Mouse (Mus musculus): ENCODE data around the gene Sdk2. TPM values are rescaled to one million over a fixed set of nuclear protein-coding genes. Genes with fewer than 3 reads are reported as not detected.

The Sdk2 gene
- polyA plus RNA-seq, 1 experiment from 2014 or later = 4.3 TPM

DNA sequence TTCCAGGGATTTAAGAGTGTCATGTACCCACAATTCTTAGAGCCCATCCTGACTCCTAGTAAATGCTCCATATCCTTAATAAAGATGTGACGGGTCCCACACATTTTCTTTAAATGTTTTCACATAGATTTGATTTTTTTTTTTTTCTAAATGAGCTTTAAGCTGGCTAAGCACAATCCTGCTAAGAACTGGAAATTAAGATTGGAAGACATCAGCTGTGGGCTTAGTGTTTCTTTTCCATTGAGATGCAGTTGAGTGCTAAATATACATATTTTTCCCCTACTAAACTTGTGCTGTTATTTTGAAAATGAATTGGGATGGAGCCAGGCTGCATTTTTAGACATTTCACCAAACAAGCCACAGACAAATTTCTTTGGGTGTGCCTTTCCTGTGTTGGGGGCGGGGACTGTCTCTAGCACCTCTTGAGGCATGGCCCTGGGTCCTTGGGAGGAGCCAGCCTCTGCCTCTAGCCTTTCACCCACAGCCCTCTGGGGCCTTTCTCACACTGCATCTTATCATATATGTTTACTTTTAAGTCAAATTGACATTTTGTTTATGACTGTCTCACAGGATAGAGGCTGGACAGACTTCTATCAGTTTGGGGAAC, 278.6 kb downstream of the Sdk2 start:
- Histone ChIP-seq H3K4me1 (replicated peaks) (peaks cover 88% of the 10 kb centered on the region), H3K27ac (peak overlapping the region; percentile 97), H3K36me3 (peaks cover 9% of the 10 kb centered on the region), H3K4me3 (no peak overlapping the region), H3K9me3 (no peaks in the 10 kb centered on the region), H3K27me3 (ENCODE audit: insufficient read depth, poor library complexity, severe bottlenecking) (no peaks in the 10 kb centered on the region)
- WGBS = 81% methylated on average over 2 of the region's 2 CpGs
- no peak for DNase-seq (ENCODE audit: low spot score)

GRCm38 (mm10) chr11:113787432-113788182, 279.2 kb downstream of the Sdk2 start:
- Histone ChIP-seq H3K27me3 (ENCODE audit: insufficient read depth, poor library complexity, severe bottlenecking) (no peaks in the 10 kb centered on the region), H3K4me1 (replicated peaks) (peaks cover 82% of the 10 kb centered on the region), H3K9me3 (no peaks in the 10 kb centered on the region), H3K4me3 (peak overlapping the region; percentile 14; the same call in 1 of the 2 replicates), H3K36me3 (peaks cover 3% of the 10 kb centered on the region; the same call in 1 of the 2 replicates), H3K27ac (peak overlapping the region; percentile 97)
- 72% methylated on average over 13 of the region's 13 CpGs for WGBS
- no peak for DNase-seq (ENCODE audit: low spot score)

DNA sequence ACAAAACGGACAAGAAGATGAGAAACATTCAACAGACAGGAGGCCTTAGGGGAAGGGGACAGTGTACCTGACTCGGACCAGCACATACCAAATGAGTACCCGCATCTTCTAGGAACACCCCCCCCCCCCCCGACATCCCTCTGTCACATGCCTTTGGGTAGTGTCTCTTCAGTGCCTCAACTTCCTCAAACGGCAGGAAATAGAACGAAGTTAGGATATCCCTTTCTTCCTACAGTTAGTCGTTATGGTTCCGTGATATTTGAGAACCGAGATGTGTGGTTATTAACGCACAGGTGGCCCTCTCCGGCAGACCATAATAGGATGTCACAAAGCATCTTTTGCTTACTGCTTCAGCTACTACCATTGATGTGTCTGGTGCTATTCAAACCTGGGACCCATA, 279.8 kb downstream of the Sdk2 start:
- Histone ChIP-seq H3K4me1 (replicated peaks) (peaks cover 82% of the 10 kb centered on the region), H3K9me3 (no peaks in the 10 kb centered on the region), H3K36me3 (no peaks in the 10 kb centered on the region), H3K27me3 (ENCODE audit: insufficient read depth, poor library complexity, severe bottlenecking) (no peaks in the 10 kb centered on the region), H3K27ac (peak overlapping the region; percentile 97), H3K4me3 (peak overlapping the region; percentile 49)
- 85% methylated on average over 11 of the region's 11 CpGs for WGBS
- DNase-seq (ENCODE audit: low spot score) = no peak

GRCm38 (mm10) chr11:113786395-113786794, 280.5 kb downstream of the Sdk2 start:
- peak overlapping the region; percentile 97 for H3K27ac ChIP-seq
- DNase-seq (ENCODE audit: low spot score) = no peak
- WGBS = 38% methylated on average over 4 of the region's 4 CpGs
- peak overlapping the region; percentile 49 for H3K4me3 ChIP-seq
- H3K4me1 ChIP-seq (replicated peaks) = peaks cover 82% of the 10 kb centered on the region
- no peaks in the 10 kb centered on the region for H3K27me3 ChIP-seq (ENCODE audit: insufficient read depth, poor library complexity, severe bottlenecking)
- no peaks in the 10 kb centered on the region for H3K9me3 ChIP-seq
- no peaks in the 10 kb centered on the region for H3K36me3 ChIP-seq

GRCm38 (mm10) chr11:113785406-113786171, 281.3 kb downstream of the Sdk2 start:
- Histone ChIP-seq H3K27me3 (ENCODE audit: insufficient read depth, poor library complexity, severe bottlenecking) (no peaks in the 10 kb centered on the region), H3K9me3 (no peaks in the 10 kb centered on the region), H3K27ac (peak overlapping the region; percentile 97), H3K36me3 (no peaks in the 10 kb centered on the region), H3K4me1 (replicated peaks) (peaks cover 83% of the 10 kb centered on the region), H3K4me3 (peak overlapping the region; percentile 49)
- under 1% methylated on average over 19 of the region's 19 CpGs for WGBS
- peak; percentile 97 for DNase-seq (ENCODE audit: low spot score)

GRCm38 (mm10) chr11:113784656-113785396, 282.0 kb downstream of the Sdk2 start:
- peaks cover 89% of the 10 kb centered on the region for H3K4me1 ChIP-seq (replicated peaks)
- no peaks in the 10 kb centered on the region for H3K27me3 ChIP-seq (ENCODE audit: insufficient read depth, poor library complexity, severe bottlenecking)
- no peaks in the 10 kb centered on the region for H3K9me3 ChIP-seq
- peak overlapping the region; percentile 97 for H3K27ac ChIP-seq
- no peaks in the 10 kb centered on the region for H3K36me3 ChIP-seq
- 18% methylated on average over 2 of the region's 2 CpGs for WGBS
- peak overlapping the region; percentile 49 for H3K4me3 ChIP-seq
- DNase-seq (ENCODE audit: low spot score) = peak; percentile 69

DNA sequence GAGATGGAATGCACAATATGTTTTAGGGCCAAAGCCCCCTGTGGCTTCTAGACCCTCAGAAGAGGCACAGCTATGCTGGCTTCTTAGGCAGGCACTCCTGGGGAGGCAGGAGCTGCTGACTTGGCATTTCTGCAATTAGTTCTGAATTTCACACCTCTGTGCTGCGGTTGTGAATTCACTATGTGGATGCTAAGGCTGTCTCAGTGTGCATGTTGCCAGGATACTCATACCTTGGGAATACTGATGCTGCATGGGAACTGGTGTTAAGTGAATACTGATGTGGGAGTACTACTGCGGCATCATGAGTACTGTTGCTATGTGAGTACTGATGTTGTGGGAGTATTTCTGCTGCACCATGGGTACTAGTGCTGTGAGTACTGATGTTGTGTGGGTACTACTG, 284.4 kb downstream of the Sdk2 start:
- H3K27me3 ChIP-seq (ENCODE audit: insufficient read depth, poor library complexity, severe bottlenecking) = no peaks in the 10 kb centered on the region
- no peaks in the 10 kb centered on the region for H3K9me3 ChIP-seq
- 83% methylated on average over 2 of the region's 2 CpGs for WGBS
- H3K4me1 ChIP-seq (replicated peaks) = peaks cover 89% of the 10 kb centered on the region
- H3K36me3 ChIP-seq = no peaks in the 10 kb centered on the region
- H3K4me3 ChIP-seq = no peak overlapping the region
- peak overlapping the region; percentile 92 for H3K27ac ChIP-seq
- no peak for DNase-seq (ENCODE audit: low spot score)

GRCm38 (mm10) chr11:113782006-113782405, 284.8 kb downstream of the Sdk2 start:
- no peak for DNase-seq (ENCODE audit: low spot score)
- Histone ChIP-seq H3K27me3 (ENCODE audit: insufficient read depth, poor library complexity, severe bottlenecking) (no peaks in the 10 kb centered on the region), H3K9me3 (no peaks in the 10 kb centered on the region), H3K4me1 (replicated peaks) (peaks cover 89% of the 10 kb centered on the region), H3K36me3 (no peaks in the 10 kb centered on the region), H3K27ac (peak overlapping the region; percentile 92), H3K4me3 (no peak overlapping the region)
- 60% methylated on average over 2 of the region's 2 CpGs for whole genome bisulfite sequencing

DNA sequence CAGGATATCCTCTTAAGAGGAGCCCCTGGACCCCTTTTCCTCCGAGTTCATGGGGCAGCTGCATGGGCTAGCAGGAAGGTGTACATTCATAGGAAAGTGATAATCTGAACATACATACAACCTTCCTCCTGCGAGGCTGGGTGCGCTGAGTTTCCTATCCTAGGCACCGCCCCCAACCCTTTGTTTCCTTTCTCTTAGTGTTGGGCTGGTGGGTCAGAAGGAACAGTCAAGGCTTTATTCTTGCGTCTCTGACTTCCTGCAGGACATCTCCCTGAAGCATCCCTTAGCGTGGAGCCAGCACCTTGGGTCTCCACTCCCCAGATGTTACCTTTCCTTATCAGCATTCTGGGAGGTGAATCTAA, 287.2 kb downstream of the Sdk2 start:
- no peak for DNase-seq (ENCODE audit: low spot score)
- H3K4me3 ChIP-seq = peak overlapping the region; percentile 27
- peak overlapping the region; percentile 92 for H3K27ac ChIP-seq

DNA sequence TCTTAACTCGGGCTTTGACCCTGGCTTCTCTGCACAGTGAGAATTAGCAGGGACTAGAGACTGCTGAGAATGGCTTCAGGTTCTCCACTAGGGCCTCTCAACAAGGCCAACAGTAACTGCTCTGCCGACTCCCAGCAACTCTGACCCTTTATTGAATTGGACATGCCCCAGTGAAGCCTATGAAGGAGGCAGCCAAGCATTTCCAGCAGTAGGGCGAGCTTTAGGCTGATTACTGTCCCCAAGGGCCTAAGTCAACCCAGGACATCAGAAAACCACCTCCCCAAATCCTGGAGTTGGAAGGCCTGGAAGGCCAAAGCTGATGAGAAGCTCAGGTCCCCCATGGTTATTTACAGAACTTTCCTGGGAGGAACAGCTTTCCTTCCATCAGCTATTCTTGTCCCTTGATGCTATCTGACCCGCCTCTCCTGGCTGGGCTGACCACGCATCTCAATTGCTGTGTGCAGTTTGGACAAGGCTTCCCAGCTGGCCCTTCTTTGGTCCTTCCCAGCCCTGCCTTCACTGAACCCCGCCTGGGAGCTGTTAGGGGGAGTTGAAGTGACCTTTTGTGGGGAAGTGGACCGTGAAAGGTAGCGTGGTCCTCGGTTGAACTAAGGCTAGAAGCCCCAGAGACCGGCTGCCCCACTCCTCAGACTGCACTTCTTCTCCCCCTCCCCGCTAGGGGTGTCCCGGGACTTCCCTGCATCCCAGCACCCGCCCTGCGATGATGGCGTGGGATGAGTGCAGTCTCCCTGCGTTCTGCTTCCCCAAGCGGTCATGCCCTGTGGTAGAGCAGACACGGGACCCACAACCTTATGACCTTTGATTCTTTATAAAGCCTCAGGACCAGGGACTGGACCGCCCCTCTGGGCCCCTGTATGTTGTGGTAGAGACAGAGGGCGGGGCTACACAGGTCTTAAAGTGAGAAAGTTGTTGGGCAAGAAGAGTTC, 287.8 kb downstream of the Sdk2 start:
- H3K27ac ChIP-seq = peak overlapping the region; percentile 92
- WGBS = 11% methylated on average over 20 of the region's 20 CpGs
- H3K9me3 ChIP-seq = no peaks in the 10 kb centered on the region
- peaks cover 72% of the 10 kb centered on the region for H3K4me1 ChIP-seq (replicated peaks)
- H3K4me3 ChIP-seq = peak overlapping the region; percentile 27
- H3K27me3 ChIP-seq (ENCODE audit: insufficient read depth, poor library complexity, severe bottlenecking) = no peaks in the 10 kb centered on the region
- H3K36me3 ChIP-seq = no peaks in the 10 kb centered on the region
- peak; percentile 63 for DNase-seq (ENCODE audit: low spot score)

More for the DNA sequence above, 287.2 kb downstream of the Sdk2 start:
- 7% methylated on average over 6 of the region's 6 CpGs for WGBS
- H3K4me1 ChIP-seq (replicated peaks) = peaks cover 79% of the 10 kb centered on the region
- H3K27me3 ChIP-seq (ENCODE audit: insufficient read depth, poor library complexity, severe bottlenecking) = no peaks in the 10 kb centered on the region
- no peaks in the 10 kb centered on the region for H3K9me3 ChIP-seq
- no peaks in the 10 kb centered on the region for H3K36me3 ChIP-seq

DNA sequence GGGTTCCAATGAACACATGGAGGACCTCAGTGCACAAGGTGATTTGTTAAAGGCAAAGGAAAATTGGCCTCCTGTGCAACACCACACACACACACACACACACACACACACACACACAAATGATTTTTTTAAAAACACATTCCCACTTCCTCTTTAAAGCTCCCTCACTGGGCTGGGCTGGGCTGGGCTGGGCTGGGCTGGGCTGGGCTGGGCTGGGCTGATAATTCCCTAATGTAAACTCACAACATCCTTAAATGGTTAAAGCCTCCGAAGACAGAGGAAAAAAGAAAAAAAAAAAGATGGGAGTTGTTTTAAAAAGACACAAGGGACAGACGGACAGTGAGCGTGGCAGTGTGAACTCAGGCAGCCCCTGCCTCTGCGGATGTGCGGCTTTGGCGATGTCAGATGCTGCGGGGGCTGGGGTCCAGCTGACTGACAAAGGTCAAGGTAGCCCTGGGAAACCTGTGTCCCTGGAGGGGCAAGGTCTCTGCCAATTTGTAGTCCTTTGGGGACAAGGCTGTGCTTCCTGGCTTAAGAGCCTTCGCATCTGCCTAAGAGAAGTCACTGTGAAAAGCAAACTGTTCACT, 288.9 kb downstream of the Sdk2 start:
- Histone ChIP-seq H3K27me3 (ENCODE audit: insufficient read depth, poor library complexity, severe bottlenecking) (no peaks in the 10 kb centered on the region), H3K4me1 (replicated peaks) (peaks cover 70% of the 10 kb centered on the region), H3K4me3 (no peak overlapping the region), H3K27ac (peak overlapping the region; percentile 92), H3K9me3 (no peaks in the 10 kb centered on the region), H3K36me3 (no peaks in the 10 kb centered on the region)
- DNase-seq (ENCODE audit: low spot score) = no peak
- 45% methylated on average over 8 of the region's 8 CpGs for WGBS
